Mouse (Mus musculus): ENCODE results near the gene Adgrv1. TPM values are rescaled to one million over a fixed set of nuclear protein-coding genes. Genes with fewer than 3 reads are reported as not detected.

Adgrv1 gene
- total and polyA plus RNA-seq, 3 experiments, result 0.17 to 0.44 (median 0.27) TPM

DNA sequence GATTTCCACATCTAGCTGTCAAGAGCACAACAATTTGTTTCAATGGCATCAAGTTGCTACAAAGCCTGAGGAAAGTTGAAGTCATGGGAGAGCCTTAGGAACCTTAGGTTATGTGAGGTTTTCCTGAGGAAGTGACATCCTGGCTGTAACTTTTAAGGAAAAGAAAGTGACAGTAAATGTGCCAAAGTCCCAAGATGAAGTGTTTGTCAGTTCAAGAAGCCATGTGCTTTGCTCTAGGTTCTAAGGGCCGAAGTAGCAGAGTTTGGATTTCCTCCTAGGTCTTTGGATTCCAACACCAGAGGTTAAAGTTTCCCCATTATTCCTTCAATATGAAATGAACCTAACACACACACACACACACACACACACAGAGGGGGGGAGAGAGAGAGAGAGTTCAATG, 332.1 kb downstream of the Adgrv1 start:
- no peak for DNase-seq (ENCODE audit: extremely low read depth)
- Histone ChIP-seq H3K9me3 (replicated peaks; ENCODE audit: low read length) (no peaks in the 10 kb centered on the region), H3K27ac (ENCODE audit: insufficient read depth, low read depth) (no peak overlapping the region), H3K79me2 (replicated peaks; ENCODE audit: control insufficient read depth, extremely low read depth, insufficient read depth, poor library complexity, severe bottlenecking) (no peaks in the 10 kb centered on the region), H3K4me3 (replicated peaks in 1 of 3; ENCODE audit: low read depth in 2 of 3, low read length in 2 of 3, poor library complexity in 1 of 3) (no peak overlapping the region), H3K9ac (ENCODE audit: insufficient read depth, low read depth) (no peak overlapping the region), H3K4me2 (ENCODE audit: insufficient read depth, low read depth, poor library complexity, severe bottlenecking) (no peak overlapping the region), H3K36me3 (replicated peaks in 1 of 2; ENCODE audit: control insufficient read depth in 1 of 2, insufficient read depth in 1 of 2, low read length in 1 of 2) (no peaks in the 10 kb centered on the region), H3K27me3 (replicated peaks) (no peaks in the 10 kb centered on the region), H3K4me1 (ENCODE audit: control insufficient read depth in 1 of 2, insufficient read depth in 2 of 2) (no peaks in the 10 kb centered on the region)
- dilution Hi-C loops (cut with MboI; ENCODE audit: extremely low pct_ligation_motif_present, extremely low pct_unique_long_range_greater_than_20kb, low sequenced_read_pairs), result no loop called here
- TF ChIP-seq MXI1 (IDR thresholded peaks at IDR 0.05; ENCODE audit: low read depth, low read length) (no peak), BHLHE40 (IDR thresholded peaks at IDR 0.05; ENCODE audit: low read depth, low read length) (no peak), MAX (IDR thresholded peaks at IDR 0.05; ENCODE audit: low read length) (no peak), SMC3 (IDR thresholded peaks at IDR 0.05; ENCODE audit: low read depth, low read length) (no peak), NRF1 (IDR thresholded peaks at IDR 0.05; ENCODE audit: low read depth, low read length) (no peak), TBP (conservative IDR thresholded peaks at IDR 0.05; ENCODE audit: low read depth, low read length) (no peak), MYC (IDR thresholded peaks at IDR 0.05; ENCODE audit: low read depth, low read length) (no peak), CHD2 (IDR thresholded peaks at IDR 0.05; ENCODE audit: low read length) (no peak), PAX5 (IDR thresholded peaks at IDR 0.05; ENCODE audit: low read length) (no peak), UBTF (IDR thresholded peaks at IDR 0.05; ENCODE audit: low read depth, low read length) (no peak), GABPA (IDR thresholded peaks at IDR 0.05; ENCODE audit: insufficient replicate concordance, low read depth, low read length) (no peak), MEF2A (IDR thresholded peaks at IDR 0.05; ENCODE audit: borderline replicate concordance, low read depth, low read length) (no peak), KAT2A (IDR thresholded peaks at IDR 0.05; ENCODE audit: insufficient replicate concordance, low read length) (no peak), JUND (conservative IDR thresholded peaks at IDR 0.05; ENCODE audit: low read depth, low read length) (no peak), POLR2A (IDR thresholded peaks at IDR 0.05; ENCODE audit: low read depth, low read length) (no peak)
- in situ Hi-C loops (cut with MboI; ENCODE audit: low pct_ligation_motif_present, low pct_unique_long_range_greater_than_20kb, low sequenced_read_pairs), result no loop called here

DNA sequence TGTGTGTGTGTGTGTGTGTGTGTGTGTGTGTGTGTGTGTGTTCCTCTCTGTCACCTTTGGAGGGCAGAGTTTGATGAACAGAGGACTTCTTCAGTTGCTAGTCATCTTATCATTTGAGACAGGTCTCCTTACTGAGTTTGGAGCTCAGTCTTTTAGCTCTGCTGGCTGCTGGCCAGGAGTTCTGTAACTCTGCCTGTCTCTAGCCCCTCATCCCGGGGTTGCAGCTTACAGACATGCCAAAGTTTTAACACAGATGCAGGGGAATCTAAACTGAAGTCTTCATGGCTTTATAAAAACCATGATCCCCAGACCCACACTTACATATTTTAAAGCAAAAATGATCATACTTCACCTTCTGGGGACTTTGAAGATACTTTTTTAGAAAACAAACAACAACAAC, 338.8 kb downstream of the Adgrv1 start:
- Histone ChIP-seq H3K36me3 (replicated peaks in 1 of 2; ENCODE audit: control insufficient read depth in 1 of 2, insufficient read depth in 1 of 2, low read length in 1 of 2) (no peaks in the 10 kb centered on the region), H3K9me3 (replicated peaks; ENCODE audit: low read length) (no peaks in the 10 kb centered on the region), H3K4me2 (ENCODE audit: insufficient read depth, low read depth, poor library complexity, severe bottlenecking) (no peak overlapping the region), H3K27me3 (replicated peaks) (no peaks in the 10 kb centered on the region), H3K4me3 (replicated peaks in 1 of 3; ENCODE audit: low read depth in 2 of 3, low read length in 2 of 3, poor library complexity in 1 of 3) (no peak overlapping the region), H3K79me2 (replicated peaks; ENCODE audit: control insufficient read depth, extremely low read depth, insufficient read depth, poor library complexity, severe bottlenecking) (no peaks in the 10 kb centered on the region), H3K27ac (ENCODE audit: insufficient read depth, low read depth) (no peak overlapping the region), H3K9ac (ENCODE audit: insufficient read depth, low read depth) (no peak overlapping the region), H3K4me1 (ENCODE audit: control insufficient read depth in 1 of 2, insufficient read depth in 2 of 2) (no peaks in the 10 kb centered on the region)
- in situ Hi-C loops (cut with MboI; ENCODE audit: low pct_ligation_motif_present, low pct_unique_long_range_greater_than_20kb, low sequenced_read_pairs) (no loop called here), dilution Hi-C loops (cut with MboI; ENCODE audit: extremely low pct_ligation_motif_present, extremely low pct_unique_long_range_greater_than_20kb, low sequenced_read_pairs) (no loop called here)
- DNase-seq (ENCODE audit: extremely low read depth), result no peak
- no peak for TF ChIP-seq ELF1 (IDR thresholded peaks at IDR 0.05; ENCODE audit: low read depth, low read length)
- no peak for TF ChIP-seq NRF1 (IDR thresholded peaks at IDR 0.05; ENCODE audit: low read depth, low read length)
- TF ChIP-seq ZNF384 (IDR thresholded peaks at IDR 0.05; ENCODE audit: low read depth, low read length), result no peak
- TF ChIP-seq ZMIZ1 (IDR thresholded peaks at IDR 0.05; ENCODE audit: low read depth, low read length), result no peak

Measured in CH12.LX (cell line).